In genomic region chr5:120592141-120592540, GRCm38 (mm10) we compare ENCODE assay signal across 13 mouse cellular contexts. TPM values are rescaled to one million over a fixed set of nuclear protein-coding genes. Genes with fewer than 3 reads are reported as not detected.
DNase-seq lines count a peak whose midpoint lies in the region; ATAC-seq and TF ChIP-seq lines count a peak whose summit lies in the region.
"Had no signal": no experiment of that assay in that cellular context is flagged by ENCODE, and none has a peak within 500 bp of the region (broad histone marks: within the 10 kb centered on the region; RNA-seq: fewer than 3 reads in every experiment).

No protein-coding gene starts in this region.

- ATAC-seq in lung, postnatal 0 days: no peak
- ATAC-seq in liver, postnatal 0 days: no peak

- H3K9me3 ChIP-seq in lung, postnatal 0 days (ENCODE audit: low read length): no peaks in the 10 kb centered on the region
- H3K9me3 ChIP-seq in liver, postnatal 0 days (ENCODE audit: low read length): no peaks in the 10 kb centered on the region

- no peak overlapping the region for H3K4me3 ChIP-seq in gastrocnemius, adult 2 months
- H3K4me3 ChIP-seq in lung, postnatal 0 days (ENCODE audit: low read depth, low read length): no peak overlapping the region
- H3K4me3 ChIP-seq in liver, postnatal 0 days (ENCODE audit: low read depth, low read length): no peak overlapping the region
- H3K4me3 ChIP-seq: forebrain, embryonic 10.5 days; myocyte had no signal

- no peaks in the 10 kb centered on the region for H3K36me3 ChIP-seq in lung, postnatal 0 days (ENCODE audit: insufficient read depth, low read length)
- no peaks in the 10 kb centered on the region for H3K36me3 ChIP-seq in liver, postnatal 0 days (replicated peaks; ENCODE audit: insufficient read depth, low read length)
- H3K36me3 ChIP-seq: forebrain, embryonic 10.5 days had no signal

- 65% methylated on average over 7 of the region's 7 CpGs for WGBS in lung, postnatal 0 days
- WGBS in liver, postnatal 0 days (ENCODE audit: insufficient replicate concordance): 72% methylated on average over 7 of the region's 7 CpGs

- H3K9ac ChIP-seq in lung, postnatal 0 days (replicated peaks; ENCODE audit: low read depth): no peak overlapping the region
- H3K9ac ChIP-seq in liver, postnatal 0 days (replicated peaks): no peak overlapping the region

- no peak for TF ChIP-seq EP300 in lung, postnatal 0 days (IDR thresholded peaks at IDR 0.05)
- no peak for TF ChIP-seq EP300 in liver, postnatal 0 days (IDR thresholded peaks at IDR 0.05; ENCODE audit: low read depth)

- no peak overlapping the region for H3K27ac ChIP-seq in gastrocnemius, adult 2 months
- H3K27ac ChIP-seq in lung, postnatal 0 days (ENCODE audit: low read length): no peak overlapping the region
- no peak overlapping the region for H3K27ac ChIP-seq in liver, postnatal 0 days (ENCODE audit: low read depth)
- H3K27ac ChIP-seq: forebrain, embryonic 10.5 days; macrophage had no signal

- no peak overlapping the region for H3K4me2 ChIP-seq in lung, postnatal 0 days (replicated peaks; ENCODE audit: low read depth, low read length)
- no peak overlapping the region for H3K4me2 ChIP-seq in liver, postnatal 0 days (ENCODE audit: low read depth, low read length)

- H3K4me1 ChIP-seq in lung, postnatal 0 days (ENCODE audit: insufficient read depth, low read depth, low read length): peaks cover 9% of the 10 kb centered on the region; the same call in 1 of the 2 replicates
- peaks cover 13% of the 10 kb centered on the region for H3K4me1 ChIP-seq in liver, postnatal 0 days (ENCODE audit: insufficient read depth)

- no peaks in the 10 kb centered on the region for H3K27me3 ChIP-seq in lung, postnatal 0 days (replicated peaks; ENCODE audit: insufficient read depth, low read length)
- H3K27me3 ChIP-seq in liver, postnatal 0 days (ENCODE audit: insufficient read depth, low read length): no peaks in the 10 kb centered on the region

- intact Hi-C loops in gastrocnemius, adult 2 months (cut with DNase I): no loop called here

- peak; percentile 40; the same call in 1 of the 2 replicates for TF ChIP-seq CTCF in gastrocnemius, adult 2 months (IDR thresholded peaks at IDR 0.05)
- peak; percentile 61 for TF ChIP-seq CTCF in lung, postnatal 0 days (IDR thresholded peaks at IDR 0.05)
- peak; percentile 72 for TF ChIP-seq CTCF in liver, postnatal 0 days (IDR thresholded peaks at IDR 0.05; ENCODE audit: low read depth)

- DNase-seq in gastrocnemius, adult 2 months: no peak
- no peak for DNase-seq in gastrocnemius, postnatal 25 days
- DNase-seq in lung, postnatal 0 days (ENCODE audit: low spot score): no peak
- DNase-seq in lung, adult 18-20 months: no peak
- DNase-seq in ES-CJ7 (ENCODE audit: low read depth, low spot score): peak; percentile 80
- DNase-seq in liver, postnatal 0 days: no peak
- DNase-seq in adrenal gland, postnatal 36 days: no peak
- DNase-seq: gastrocnemius, postnatal 10 days; heart, postnatal 36 days had no signal

RNA-seq across cellular contexts. Expression of gene Iqcd, which starts 3.3 kb away (rescaled TPM):
- not detected for total RNA-seq in gastrocnemius, adult 2 months (2021)
- total RNA-seq in gastrocnemius, postnatal 25 days (2021): under 1 TPM in 1 of 2 experiments, not detected in 1; 0.18 TPM
- 1.7 and 2.0 TPM in 2 replicates for polyA plus RNA-seq in lung, postnatal 0 days (2015; fragmentation: Nextera tagmentation; extraction: Ambion mirVana)
- polyA plus RNA-seq in liver, postnatal 0 days (2015; fragmentation: Nextera tagmentation; extraction: Ambion mirVana): 0.75 and 0.84 TPM in 2 replicates
- total RNA-seq in adrenal gland, postnatal 36 days (2021): under 1 TPM; 0.36 to 0.40 TPM
- total RNA-seq: heart, postnatal 36 days had no signal

RNA-seq across cellular contexts. Expression of gene Tpcn1, which starts 3.7 kb away (rescaled TPM):
- total RNA-seq in gastrocnemius, adult 2 months (2021): 10 to 100 TPM; 42.7 to 44.8 TPM
- total RNA-seq in gastrocnemius, postnatal 25 days (2021): 10 to 100 TPM; 44.3 to 48.3 TPM
- 17.5 and 19.7 TPM in 2 replicates for polyA plus RNA-seq in lung, postnatal 0 days (2015; fragmentation: Nextera tagmentation; extraction: Ambion mirVana)
- 16.3 and 18.6 TPM in 2 replicates for polyA plus RNA-seq in liver, postnatal 0 days (2015; fragmentation: Nextera tagmentation; extraction: Ambion mirVana)
- 10 to 100 TPM; 34.1 to 36.9 TPM for total RNA-seq in adrenal gland, postnatal 36 days (2021)

RNA-seq across cellular contexts. Expression of gene Rita1, which starts 20.2 kb away (rescaled TPM):
- 1 to 10 TPM; 4.9 to 6.6 TPM for total RNA-seq in gastrocnemius, adult 2 months (2021)
- 1 to 10 TPM; 4.8 to 6.3 TPM for total RNA-seq in gastrocnemius, postnatal 25 days (2021)
- polyA plus RNA-seq in lung, postnatal 0 days (2015; fragmentation: Nextera tagmentation; extraction: Ambion mirVana): 9.9 and 10.0 TPM in 2 replicates
- 3.1 and 3.4 TPM in 2 replicates for polyA plus RNA-seq in liver, postnatal 0 days (2015; fragmentation: Nextera tagmentation; extraction: Ambion mirVana)
- total RNA-seq in adrenal gland, postnatal 36 days (2021): 10 to 100 TPM; 15.6 to 15.9 TPM

RNA-seq across cellular contexts. Expression of gene Ddx54, which starts 20.4 kb away (rescaled TPM):
- 10 to 100 TPM; 16.9 to 17.7 TPM for total RNA-seq in gastrocnemius, adult 2 months (2021)
- total RNA-seq in gastrocnemius, postnatal 25 days (2021): 10 to 100 TPM; 15.7 to 17.1 TPM
- 24.9 and 25.4 TPM in 2 replicates for polyA plus RNA-seq in lung, postnatal 0 days (2015; fragmentation: Nextera tagmentation; extraction: Ambion mirVana)
- polyA plus RNA-seq in liver, postnatal 0 days (2015; fragmentation: Nextera tagmentation; extraction: Ambion mirVana): 14.0 and 15.1 TPM in 2 replicates
- total RNA-seq in adrenal gland, postnatal 36 days (2021): 10 to 100 TPM; 50.4 to 51.1 TPM

RNA-seq across cellular contexts. Expression of gene Cfap73, which starts 41.9 kb away (rescaled TPM):
- not detected for total RNA-seq in gastrocnemius, adult 2 months (2021)
- total RNA-seq in gastrocnemius, postnatal 25 days (2021): not detected
- polyA plus RNA-seq in lung, postnatal 0 days (2015; fragmentation: Nextera tagmentation; extraction: Ambion mirVana): 1.3 and 2.0 TPM in 2 replicates
- polyA plus RNA-seq in liver, postnatal 0 days (2015; fragmentation: Nextera tagmentation; extraction: Ambion mirVana): not detected in 2 replicates
- 1 to 10 TPM in 1 of 2 experiments, not detected in 1; 2.0 TPM for total RNA-seq in adrenal gland, postnatal 36 days (2021)
- total RNA-seq: gastrocnemius, postnatal 10 days; heart, postnatal 36 days; left cerebral cortex, postnatal 25 days had no signal
- polyA plus RNA-seq: forebrain, embryonic 10.5 days; macrophage; myocyte had no signal
